Mouse (Mus musculus): ENCODE results near the gene Tmcc1.

GRCm38 (mm10) chr6:116055001-116055471 is 138.2 kb downstream of the Tmcc1 start:
- no peak for TF ChIP-seq CTCF (IDR thresholded peaks at IDR 0.05; ENCODE audit: low read depth)
- TF ChIP-seq EP300 (IDR thresholded peaks at IDR 0.05; ENCODE audit: low read depth), result no peak

Data from liver, postnatal 0 days (tissue).